Mouse (Mus musculus): ENCODE data around the gene Slc35f4. TPM values are rescaled to one million over a fixed set of nuclear protein-coding genes. Genes with fewer than 3 reads are reported as not detected.

The Slc35f4 gene
- polyA plus RNA-seq, 1 experiment: not detected

- TF ChIP-seq GATA1 (IDR thresholded peaks at IDR 0.05; ENCODE audit: low read length): no peak
Observed at GRCm38 (mm10) chr14:49307842-49308241, 218.0 kb downstream of the Slc35f4 start.

- TF ChIP-seq GATA1 (IDR thresholded peaks at IDR 0.05; ENCODE audit: low read length): no peak
Observed at GRCm38 (mm10) chr14:49305534-49306409, 220.1 kb downstream of the Slc35f4 start.

GRCm38 (mm10) chr14:49302271-49302857 lies 223.5 kb downstream of the Slc35f4 start:
- TF ChIP-seq GATA1 (IDR thresholded peaks at IDR 0.05; ENCODE audit: low read length): no peak

- no peak for TF ChIP-seq GATA1 (IDR thresholded peaks at IDR 0.05; ENCODE audit: low read length)
Observed at GRCm38 (mm10) chr14:49300981-49301619, 224.7 kb downstream of the Slc35f4 start.

- TF ChIP-seq GATA1 (IDR thresholded peaks at IDR 0.05; ENCODE audit: low read length): no peak
Observed at GRCm38 (mm10) chr14:49300326-49300725, 225.5 kb downstream of the Slc35f4 start.

GRCm38 (mm10) chr14:49293802-49294449 lies 231.9 kb downstream of the Slc35f4 start:
- no peak for TF ChIP-seq GATA1 (IDR thresholded peaks at IDR 0.05; ENCODE audit: low read length)

- no peak for TF ChIP-seq GATA1 (IDR thresholded peaks at IDR 0.05; ENCODE audit: low read length)
Observed at GRCm38 (mm10) chr14:49290029-49290745, 235.7 kb downstream of the Slc35f4 start.

- TF ChIP-seq GATA1 (IDR thresholded peaks at IDR 0.05; ENCODE audit: low read length): no peak
Observed at GRCm38 (mm10) chr14:49283784-49284655, 241.8 kb downstream of the Slc35f4 start.

GRCm38 (mm10) chr14:49278880-49279279 lies 247.0 kb downstream of the Slc35f4 start:
- TF ChIP-seq GATA1 (IDR thresholded peaks at IDR 0.05; ENCODE audit: low read length): no peak

GRCm38 (mm10) chr14:49277642-49278041 lies 248.2 kb downstream of the Slc35f4 start:
- no peak for TF ChIP-seq GATA1 (IDR thresholded peaks at IDR 0.05; ENCODE audit: low read length)

GRCm38 (mm10) chr14:49275376-49275775 lies 250.5 kb downstream of the Slc35f4 start:
- TF ChIP-seq GATA1 (IDR thresholded peaks at IDR 0.05; ENCODE audit: low read length): no peak

GRCm38 (mm10) chr14:49265286-49266002 lies 260.4 kb downstream of the Slc35f4 start:
- no peak for TF ChIP-seq GATA1 (IDR thresholded peaks at IDR 0.05; ENCODE audit: low read length)
